In the genomic region with DNA sequence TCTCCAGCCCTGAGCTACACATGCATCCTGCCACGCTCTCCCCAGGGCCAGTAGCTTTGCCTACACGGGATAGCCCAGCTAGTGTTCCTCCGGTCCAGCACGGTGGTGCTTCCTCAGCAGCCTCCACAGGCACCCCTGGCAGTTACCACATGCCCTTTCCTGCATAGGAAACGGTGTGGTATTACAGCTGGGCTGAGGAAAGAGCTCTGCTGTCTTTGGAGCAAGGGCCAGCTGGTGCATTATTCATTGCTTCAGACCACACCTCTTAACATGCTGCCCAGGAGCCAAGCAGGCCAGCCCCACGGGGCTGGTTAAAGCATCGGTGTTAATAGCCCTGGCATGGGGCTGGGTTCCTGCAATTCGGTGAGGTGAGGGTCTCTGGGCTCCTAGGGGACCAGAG, we compare ENCODE assay signal across 19 mouse cellular contexts.
DNase-seq lines count a peak whose midpoint lies in the region; ATAC-seq lines count a peak whose summit lies in the region.
"Had no signal": no experiment of that assay in that cellular context is flagged by ENCODE, and none has a peak within 500 bp of the region (broad histone marks: within the 10 kb centered on the region; RNA-seq: fewer than 3 reads in every experiment).

No protein-coding gene starts in this region.

- H3K36me3 ChIP-seq in forebrain, embryonic 10.5 days (replicated peaks): no peaks in the 10 kb centered on the region
- no peaks in the 10 kb centered on the region for H3K36me3 ChIP-seq in forebrain, embryonic 11.5 days (ENCODE audit: control insufficient read depth, insufficient read depth, low read length)
- H3K36me3 ChIP-seq: G1E; hindbrain, embryonic 15.5 days; midbrain, embryonic 15.5 days; neural tube, embryonic 13.5 days; stomach, embryonic 15.5 days had no signal

- H3K4me2 ChIP-seq in forebrain, embryonic 11.5 days (ENCODE audit: low read depth, low read length, severe bottlenecking): no peak overlapping the region
- H3K4me2 ChIP-seq: hindbrain, embryonic 15.5 days; liver, embryonic 11.5 days; midbrain, embryonic 15.5 days; neural tube, embryonic 13.5 days; stomach, embryonic 15.5 days had no signal

- H3K9ac ChIP-seq in forebrain, embryonic 11.5 days (ENCODE audit: low read length): no peak overlapping the region
- H3K9ac ChIP-seq: hindbrain, embryonic 15.5 days; midbrain, embryonic 15.5 days; neural tube, embryonic 13.5 days; stomach, embryonic 15.5 days had no signal

- no peak for ATAC-seq in forebrain, embryonic 11.5 days (replicated peaks; ENCODE audit: low FRiP score)
- ATAC-seq: midbrain, embryonic 15.5 days had no signal

- WGBS in forebrain, embryonic 10.5 days: 65% methylated on average over 8 of the region's 8 CpGs
- WGBS in forebrain, embryonic 11.5 days: 65% methylated on average over 8 of the region's 8 CpGs

- peaks cover 18% of the 10 kb centered on the region for H3K4me1 ChIP-seq in forebrain, embryonic 10.5 days
- no peaks in the 10 kb centered on the region for H3K4me1 ChIP-seq in forebrain, embryonic 11.5 days (replicated peaks; ENCODE audit: control insufficient read depth, insufficient read depth, low read length)
- H3K4me1 ChIP-seq: hindbrain, embryonic 15.5 days; midbrain, embryonic 15.5 days; stomach, embryonic 15.5 days had no signal

- no peak overlapping the region for H3K4me3 ChIP-seq in forebrain, embryonic 10.5 days
- H3K4me3 ChIP-seq in forebrain, embryonic 11.5 days (ENCODE audit: low read depth, low read length): no peak overlapping the region
- H3K4me3 ChIP-seq: erythroblast, embryonic 14.5 days; hindbrain, embryonic 15.5 days; midbrain, embryonic 15.5 days; neural tube, embryonic 13.5 days; stomach, embryonic 15.5 days had no signal

- no peak for DNase-seq in forebrain, embryonic 10.5 days (ENCODE audit: extremely low spot score, low spot score)
- no peak for DNase-seq in forebrain, embryonic 11.5 days (ENCODE audit: low spot score)
- peak; percentile 67 for DNase-seq in 3134 (ENCODE audit: extremely low read depth, insufficient read length, low spot score)
- peak; percentile 36 for DNase-seq in forelimb bud, embryonic 11.5 days (ENCODE audit: low read depth, low spot score)
- peak; percentile 28 to 65 for DNase-seq in kidney, postnatal 25 days
- DNase-seq in adrenal gland, adult (ENCODE audit: inconsistent age in 2 of 2, low spot score in 1 of 2): no peak
- no peak for DNase-seq in adrenal gland, postnatal 36 days
- DNase-seq in urinary bladder, postnatal 36 days (ENCODE audit: low spot score in 2 of 2): no peak
- DNase-seq: cerebellum, adult 11-12 months; heart, adult 18-20 months; lung, postnatal 10 days; thymus, postnatal 25 days had no signal

- H3K27me3 ChIP-seq in forebrain, embryonic 10.5 days (ENCODE audit: poor library complexity, severe bottlenecking): no peaks in the 10 kb centered on the region
- H3K27me3 ChIP-seq in forebrain, embryonic 11.5 days (ENCODE audit: control insufficient read depth, insufficient read depth, low read length): no peaks in the 10 kb centered on the region
- H3K27me3 ChIP-seq: hindbrain, embryonic 15.5 days; midbrain, embryonic 15.5 days; neural tube, embryonic 13.5 days; stomach, embryonic 15.5 days had no signal

- H3K27ac ChIP-seq in forebrain, embryonic 10.5 days: peak overlapping the region; percentile 35; the same call in 1 of the 2 replicates
- no peak overlapping the region for H3K27ac ChIP-seq in forebrain, embryonic 11.5 days (ENCODE audit: low read depth, low read length)
- H3K27ac ChIP-seq: hindbrain, embryonic 15.5 days; midbrain, embryonic 15.5 days; neural tube, embryonic 13.5 days; stomach, embryonic 15.5 days had no signal

- no peaks in the 10 kb centered on the region for H3K9me3 ChIP-seq in forebrain, embryonic 10.5 days
- no peaks in the 10 kb centered on the region for H3K9me3 ChIP-seq in forebrain, embryonic 11.5 days (ENCODE audit: control insufficient read depth, low read length)
- H3K9me3 ChIP-seq: hindbrain, embryonic 15.5 days; midbrain, embryonic 15.5 days; neural tube, embryonic 13.5 days; stomach, embryonic 15.5 days had no signal

Comparison
In these comparisons a context has a peak if more than half of its experiments do, and no peak if none do; other contexts are left out.
1. DNase-seq: peak in 3134 (single experiment), forelimb bud, embryonic 11.5 days (single experiment) and kidney, postnatal 25 days (2 of 2); none in forebrain, embryonic 10.5 days (single experiment), forebrain, embryonic 11.5 days (single experiment), adrenal gland, adult (0 of 2), adrenal gland, postnatal 36 days (0 of 2) and urinary bladder, postnatal 36 days (0 of 2).